Mouse (Mus musculus): ENCODE results near the gene Dusp28. TPM values are rescaled to one million over a fixed set of nuclear protein-coding genes. Genes with fewer than 3 reads are reported as not detected.

Gene Dusp28
- polyA plus RNA-seq (2012; fragmentation: generic; extraction: Trizol) = 1 to 10 TPM in 1 of 2 experiments, under 1 TPM in 1; 0.13 to 1.0 TPM

GRCm38 (mm10) chr1:92906779-92907631 is at the start of gene Dusp28:
Gene Dusp28, plus strand, starts transcription at chr1:92906981.

GRCm38 (mm10) chr1:92902786-92903185 is 4.0 kb upstream of the Dusp28 start, which contains the start of gene Ankmy1:
Gene Ankmy1, minus strand, starts transcription at chr1:92902906.

GRCm38 (mm10) chr1:92910239-92910885 is 3.6 kb downstream of the Dusp28 start, which contains the start of gene Rnpepl1:
Gene Rnpepl1, plus strand, starts transcription at chr1:92910783.

GRCm38 (mm10) chr1:92934182-92934827 is 27.5 kb downstream of the Dusp28 start, which contains the start of gene Capn10:
Gene Capn10, plus strand, starts transcription at chr1:92934376.

GRCm38 (mm10) chr1:92950607-92951006 is 43.8 kb downstream of the Dusp28 start, which contains the start of gene Gpr35:
Gene Gpr35, plus strand, starts transcription at chr1:92950865.

Other genes with a start within 250 kb of the Dusp28 start
- gene Gpc1, start 75.3 kb upstream of the Dusp28 start, polyA plus RNA-seq (2012; fragmentation: generic; extraction: Trizol) = 10 to 100 TPM; 36.4 to 71.5 TPM
- under 1 TPM; 0.05 to 0.12 TPM for gene Ankmy1, start 4.1 kb upstream of the Dusp28 start, polyA plus RNA-seq (2012; fragmentation: generic; extraction: Trizol)
- 10 to 100 TPM; 21.6 to 35.0 TPM for gene Rnpepl1, start 3.8 kb downstream of the Dusp28 start, polyA plus RNA-seq (2012; fragmentation: generic; extraction: Trizol)
- gene Capn10, start 27.4 kb downstream of the Dusp28 start, polyA plus RNA-seq (2012; fragmentation: generic; extraction: Trizol) = 10 to 100 TPM in 1 of 2 experiments, 1 to 10 TPM in 1; 9.1 to 17.8 TPM
- gene Gpr35, start 43.9 kb downstream of the Dusp28 start, polyA plus RNA-seq (2012; fragmentation: generic; extraction: Trizol) = under 1 TPM in 1 of 2 experiments, not detected in 1; 0.26 TPM
- gene Aqp12, start 99.4 kb downstream of the Dusp28 start, polyA plus RNA-seq (2012; fragmentation: generic; extraction: Trizol) = not detected
- gene Kif1a, start 195.0 kb downstream of the Dusp28 start, polyA plus RNA-seq (2012; fragmentation: generic; extraction: Trizol) = under 1 TPM in 1 of 2 experiments, not detected in 1; 0.01 TPM
- under 1 TPM in 1 of 2 experiments, not detected in 1; 0.19 TPM for gene Agxt, start 228.3 kb downstream of the Dusp28 start, polyA plus RNA-seq (2012; fragmentation: generic; extraction: Trizol)